Mouse (Mus musculus) MEL (cell line): Measurements from ENCODE around the gene Macc1. TPM values are rescaled to one million over a fixed set of nuclear protein-coding genes. Genes with fewer than 3 reads are reported as not detected.

ENCODE experiments used
- DNase-seq: peaks from one replicate; pipeline ENCODE4 v3.0.0; 2011; ENCODE audit warnings: low read depth, low spot score
- H3K27ac ChIP-seq: 2 replicates; pipeline ENCODE4 v1.5.1; 2012; ENCODE audit warnings: low read depth, mild to moderate bottlenecking, control low read depth, low read length, moderate library complexity; ENCODE audit not compliant: control insufficient read depth
- H3K27me3 ChIP-seq, 2 experiments: fragments of 150-350 bp in 1 of 2; sonication (generic) in 1 of 2; 2 replicates each; pipeline ENCODE4 v1.6.1; 2012; ENCODE audit warnings: low read length in 2 of 2, mild to moderate bottlenecking in 2 of 2, improper control_type of control experiment in 1 of 2, moderate library complexity in 1 of 2; ENCODE audit not compliant: insufficient read depth in 2 of 2, control insufficient read depth in 1 of 2
- H3K36me3 ChIP-seq, 2 experiments: 2 replicates each; pipeline ENCODE4 v1.6.1; 2012 to 2014; ENCODE audit warnings: low read length in 2 of 2, improper control_type of control experiment in 1 of 2, inconsistent platforms in 1 of 2, mild to moderate bottlenecking in 1 of 2; ENCODE audit not compliant: insufficient read depth in 2 of 2, control insufficient read depth in 1 of 2
- H3K4me1 ChIP-seq, 2 experiments: fragments of 150-350 bp in 1 of 2; sonication (generic) in 1 of 2; 2 replicates each; pipeline ENCODE4 v1.6.1; 2012; ENCODE audit warnings: low read length in 2 of 2, improper control_type of control experiment in 1 of 2, mild to moderate bottlenecking in 1 of 2; ENCODE audit not compliant: insufficient read depth in 2 of 2, control insufficient read depth in 1 of 2
- H3K4me3 ChIP-seq, 2 experiments: fragments of 150-350 bp in 1 of 2; sonication (generic) in 1 of 2; 2 replicates each; pipeline ENCODE4 v1.5.1; 2012; ENCODE audit warnings: low read depth in 2 of 2, low read length in 2 of 2, mild to moderate bottlenecking in 2 of 2, moderate library complexity in 2 of 2, control low read depth in 1 of 2, improper control_type of control experiment in 1 of 2; ENCODE audit not compliant: control insufficient read depth in 1 of 2, insufficient read depth in 1 of 2
- H3K79me2 ChIP-seq: 2 replicates; pipeline ENCODE4 v1.6.1; 2012; ENCODE audit warnings: mild to moderate bottlenecking, low read length, moderate library complexity; ENCODE audit not compliant: control insufficient read depth, poor library complexity, insufficient read depth
- H3K9ac ChIP-seq: 2 replicates; pipeline ENCODE4 v1.6.1; 2012; ENCODE audit warnings: low read depth, mild to moderate bottlenecking, control low read depth, low read length, moderate library complexity; ENCODE audit not compliant: control insufficient read depth, poor library complexity, severe bottlenecking
- H3K9me3 ChIP-seq: fragments of 150-350 bp; sonication (generic); replicated peaks from 2 replicates; pipeline ENCODE4 v1.6.1; 2012; ENCODE audit warnings: mild to moderate bottlenecking, low read length, improper control_type of control experiment, moderate library complexity; ENCODE audit not compliant: insufficient read depth
- CHD2 ChIP-seq: IDR thresholded peaks from 2 replicates; pipeline ENCODE4 v1.6.1; 2011; ENCODE audit warnings: low read length, improper control_type of control experiment
- ELF1 ChIP-seq: IDR thresholded peaks from 2 replicates; pipeline ENCODE4 v1.6.1; 2014; ENCODE audit warnings: low read depth, mild to moderate bottlenecking, inconsistent platforms, low read length, improper control_type of control experiment, moderate library complexity
- EP300 ChIP-seq, 2 experiments: IDR thresholded peaks; 2 replicates each; pipeline ENCODE4 v1.6.1; 2011; ENCODE audit warnings: improper control_type of control experiment in 2 of 2, low read length in 2 of 2, low read depth in 1 of 2, mild to moderate bottlenecking in 1 of 2
- ETS1 ChIP-seq: IDR thresholded peaks from 2 replicates; pipeline ENCODE4 v1.6.1; 2012; ENCODE audit warnings: low read depth, mild to moderate bottlenecking, inconsistent platforms, low read length, improper control_type of control experiment, moderate library complexity
- GATA1 ChIP-seq: IDR thresholded peaks from 2 replicates; pipeline ENCODE4 v1.6.1; 2011; ENCODE audit warnings: low read depth, low read length, improper control_type of control experiment
- HCFC1 ChIP-seq: IDR thresholded peaks from 2 replicates; pipeline ENCODE4 v1.6.1; 2012; ENCODE audit warnings: low read depth, mild to moderate bottlenecking, inconsistent platforms, low read length, improper control_type of control experiment, moderate library complexity
- JUND ChIP-seq: IDR thresholded peaks from 2 replicates; pipeline ENCODE4 v1.6.1; 2011; ENCODE audit warnings: low read depth, mild to moderate bottlenecking, improper control_type of control experiment, low read length
- KAT2A ChIP-seq: conservative IDR thresholded peaks from 2 replicates; pipeline ENCODE4 v1.6.1; 2012; ENCODE audit warnings: low read depth, low read length, improper control_type of control experiment, inconsistent platforms
- MAFK ChIP-seq: IDR thresholded peaks from 2 replicates; pipeline ENCODE4 v1.6.1; 2011; ENCODE audit warnings: low read depth, mild to moderate bottlenecking, low read length, improper control_type of control experiment, borderline replicate concordance
- MAX ChIP-seq: IDR thresholded peaks from 2 replicates; pipeline ENCODE4 v1.6.1; 2011; ENCODE audit warnings: low read length, improper control_type of control experiment
- MAZ ChIP-seq: IDR thresholded peaks from 2 replicates; pipeline ENCODE4 v1.6.1; 2012; ENCODE audit warnings: low read depth, mild to moderate bottlenecking, inconsistent platforms, low read length, improper control_type of control experiment
- MEF2A ChIP-seq: IDR thresholded peaks from 2 replicates; pipeline ENCODE4 v1.6.1; 2014; ENCODE audit warnings: low read depth, mild to moderate bottlenecking, inconsistent platforms, low read length, improper control_type of control experiment; ENCODE audit not compliant: poor library complexity, insufficient replicate concordance, severe bottlenecking; ENCODE audit errors: extremely low read depth
- MYC ChIP-seq: IDR thresholded peaks from 2 replicates; pipeline ENCODE4 v1.6.1; 2011; ENCODE audit warnings: low read depth, mild to moderate bottlenecking, low read length, improper control_type of control experiment, moderate library complexity
- NRF1 ChIP-seq: IDR thresholded peaks from 2 replicates; pipeline ENCODE4 v1.6.1; 2014; ENCODE audit warnings: low read depth, mild to moderate bottlenecking, inconsistent platforms, low read length, improper control_type of control experiment, moderate library complexity; ENCODE audit not compliant: poor library complexity, insufficient read depth, severe bottlenecking
- POLR2AphosphoS2 ChIP-seq: IDR thresholded peaks from 2 replicates; pipeline ENCODE4 v1.6.1; 2011; ENCODE audit warnings: low read length, improper control_type of control experiment
- POLR2AphosphoS5 ChIP-seq: IDR thresholded peaks from 2 replicates; pipeline ENCODE4 v1.6.1; 2012; ENCODE audit warnings: low read depth, borderline replicate concordance, mild to moderate bottlenecking, inconsistent platforms, low read length, moderate library complexity, mixed read lengths
- SIN3A ChIP-seq: IDR thresholded peaks from 2 replicates; pipeline ENCODE4 v1.6.1; 2012; ENCODE audit warnings: low read length, improper control_type of control experiment, inconsistent platforms
- TAL1 ChIP-seq: IDR thresholded peaks from 2 replicates; pipeline ENCODE4 v1.6.1; 2012; ENCODE audit warnings: mild to moderate bottlenecking, inconsistent platforms, low read length, moderate library complexity, mixed read lengths
- TBP ChIP-seq: IDR thresholded peaks from 2 replicates; pipeline ENCODE4 v1.8.0; 2011; ENCODE audit warnings: low read depth, low read length, improper control_type of control experiment
- TCF12 ChIP-seq: IDR thresholded peaks from 2 replicates; pipeline ENCODE4 v1.6.1; 2014; ENCODE audit warnings: low read depth, mild to moderate bottlenecking, inconsistent platforms, low read length, improper control_type of control experiment, moderate library complexity
- USF1 ChIP-seq: IDR thresholded peaks from 2 replicates; pipeline ENCODE4 v1.6.1; 2014; ENCODE audit warnings: low read depth, mild to moderate bottlenecking, inconsistent platforms, low read length, improper control_type of control experiment, moderate library complexity
- ZNF384 ChIP-seq: IDR thresholded peaks from 2 replicates; pipeline ENCODE4 v1.6.1; 2012; ENCODE audit warnings: low read depth, mild to moderate bottlenecking, inconsistent platforms, low read length, improper control_type of control experiment
- polyA plus RNA-seq, 2 experiments: library from polyadenylated mRNA; stranded (reverse) in 1 of 2; unstranded in 1 of 2; fragments of >175 nt in 1 of 2; fragments of >200 nt in 1 of 2; gene quantifications; 2 replicates each; pipeline versions ENCODE4 v1.2.1 to v1.2.4; 2012; ENCODE audit warnings: low replicate concordance in 2 of 2, low read depth in 1 of 2; ENCODE audit not compliant: insufficient read length in 2 of 2, insufficient read depth in 1 of 2, missing spikeins in 1 of 2
- total RNA-seq: library from RNA; depleted of rRNA; stranded (reverse); fragments of 300-350 nt; gene quantifications from 2 replicates; pipeline ENCODE4 v1.2.3, GENCODE M21; 2012

Macc1 gene
- total and polyA plus RNA-seq, 3 experiments = not detected

- Histone ChIP-seq H3K36me3 (no peaks in the 10 kb centered on the region), H3K27me3 (no peaks in the 10 kb centered on the region), H3K9me3 (no peaks in the 10 kb centered on the region), H3K9ac (no peak overlapping the region), H3K27ac (no peak overlapping the region), H3K79me2 (no peaks in the 10 kb centered on the region), H3K4me1 (no peaks in the 10 kb centered on the region), H3K4me3 (no peak overlapping the region)
- DNase-seq = no peak
- no peak for TF ChIP-seq KAT2A
- no peak for TF ChIP-seq MAZ
- TF ChIP-seq ELF1 = no peak
- TF ChIP-seq TBP = no peak
- no peak for TF ChIP-seq MYC
- no peak for TF ChIP-seq EP300 (IDR thresholded peaks at IDR 0.05; ENCODE audit: low read depth in 1 of 2, low read length in 2 of 2)
- no peak for TF ChIP-seq TAL1
- no peak for TF ChIP-seq ZNF384
- no peak for TF ChIP-seq USF1
- no peak for TF ChIP-seq CHD2
- TF ChIP-seq JUND = no peak
- no peak for TF ChIP-seq HCFC1
- no peak for TF ChIP-seq NRF1
- no peak for TF ChIP-seq SIN3A
- no peak for TF ChIP-seq GATA1
- no peak for TF ChIP-seq MEF2A
- TF ChIP-seq POLR2AphosphoS2 = no peak
- TF ChIP-seq MAX = no peak
- no peak for TF ChIP-seq POLR2AphosphoS5
- no peak for TF ChIP-seq ETS1
These were observed 136.0 kb downstream of the Macc1 start for GRCm38 (mm10) chr12:119450116-119450515.

- H3K9me3 ChIP-seq = no peaks in the 10 kb centered on the region
- TF ChIP-seq JUND (no peak), POLR2AphosphoS5 (no peak), MAFK (no peak), TAL1 (no peak), EP300 (IDR thresholded peaks at IDR 0.05; ENCODE audit: low read depth in 1 of 2, low read length in 2 of 2) (no peak), TCF12 (no peak)
- no peak overlapping the region for H3K27ac ChIP-seq
- H3K27me3 ChIP-seq = no peaks in the 10 kb centered on the region
- no peak overlapping the region for H3K9ac ChIP-seq
- no peaks in the 10 kb centered on the region for H3K36me3 ChIP-seq
- H3K79me2 ChIP-seq = no peaks in the 10 kb centered on the region
- H3K4me3 ChIP-seq = no peak overlapping the region
- no peak for DNase-seq
- H3K4me1 ChIP-seq = no peaks in the 10 kb centered on the region
These were observed 137.2 kb downstream of the Macc1 start for GRCm38 (mm10) chr12:119451232-119451631.
